Mouse (Mus musculus) bone marrow, adult 2 months (tissue): ENCODE measurements around the gene Mical2.

Experiments used
- CTCF ChIP-seq: fragments of 200-500 bp; IDR thresholded peaks from 2 replicates; pipeline ENCODE4 v1.5.1; 2011; ENCODE audit warnings: low read length, control low read depth; ENCODE audit not compliant: control insufficient read depth, insufficient read depth
- POLR2A ChIP-seq: fragments of 200-500 bp; IDR thresholded peaks from 2 replicates; pipeline ENCODE4 v1.6.1; 2011; ENCODE audit warnings: low read depth, mild to moderate bottlenecking, control low read depth, low read length, borderline replicate concordance; ENCODE audit not compliant: control insufficient read depth

GRCm38 (mm10) chr7:112387876-112388275 lies 162.2 kb downstream of the Mical2 start:
- no peak for TF ChIP-seq CTCF
- no peak for TF ChIP-seq POLR2A
